Mouse (Mus musculus) gastrocnemius, postnatal 10 days (tissue): ENCODE results near the gene Auts2. TPM values are rescaled to one million over a fixed set of nuclear protein-coding genes. Genes with fewer than 3 reads are reported as not detected.
A peak's percentile ranks its signal among the peaks of the same experiment; 100 is the strongest.

ENCODE experiments used
- DNase-seq: peaks from one replicate; pipeline ENCODE4 v3.0.0; 2021; ENCODE audit warnings: mixed read lengths
- total RNA-seq, 2 experiments: library from RNA; stranded (reverse); gene quantifications; 2 replicates each; pipeline ENCODE4 v1.2.3; 2021

Gene Auts2
- total RNA-seq, 2 experiments from 2014 or later, result 36.2 to 49.1 TPM

GRCm38 (mm10) chr5:131981451-131981850 is 561.7 kb downstream of the Auts2 start:
- DNase-seq, result no peak

- DNase-seq, result no peak
Observed at GRCm38 (mm10) chr5:131978939-131979338, 564.2 kb downstream of the Auts2 start.

- DNase-seq, result no peak
Observed at GRCm38 (mm10) chr5:131977497-131977896, 565.6 kb downstream of the Auts2 start.

- DNase-seq, result no peak
Observed at GRCm38 (mm10) chr5:131971901-131972300, 571.2 kb downstream of the Auts2 start.

- DNase-seq, result no peak
Observed at GRCm38 (mm10) chr5:131965499-131965898, 577.6 kb downstream of the Auts2 start.

GRCm38 (mm10) chr5:131963565-131963964 is 579.6 kb downstream of the Auts2 start:
- DNase-seq, result no peak

GRCm38 (mm10) chr5:131961859-131962258 is 581.3 kb downstream of the Auts2 start:
- no peak for DNase-seq

- DNase-seq, result no peak
Observed at GRCm38 (mm10) chr5:131960432-131960831, 582.7 kb downstream of the Auts2 start.

GRCm38 (mm10) chr5:131956998-131957397 is 586.1 kb downstream of the Auts2 start:
- no peak for DNase-seq

GRCm38 (mm10) chr5:131956090-131956489 is 587.1 kb downstream of the Auts2 start:
- DNase-seq, result no peak

- no peak for DNase-seq
Observed at GRCm38 (mm10) chr5:131955227-131956016, 587.7 kb downstream of the Auts2 start.

- peak; percentile 5 for DNase-seq
Observed at GRCm38 (mm10) chr5:131948571-131949151, 594.5 kb downstream of the Auts2 start.

GRCm38 (mm10) chr5:131946801-131947200 is 596.3 kb downstream of the Auts2 start:
- no peak for DNase-seq

- no peak for DNase-seq
Observed at GRCm38 (mm10) chr5:131944761-131945160, 598.4 kb downstream of the Auts2 start.

- DNase-seq, result no peak
Observed at GRCm38 (mm10) chr5:131928696-131929095, 614.4 kb downstream of the Auts2 start.

GRCm38 (mm10) chr5:131922759-131923158 is 620.4 kb downstream of the Auts2 start:
- DNase-seq, result no peak

GRCm38 (mm10) chr5:131922118-131922517 is 621.0 kb downstream of the Auts2 start:
- no peak for DNase-seq

- no peak for DNase-seq
Observed at GRCm38 (mm10) chr5:131919983-131920777, 623.0 kb downstream of the Auts2 start.

GRCm38 (mm10) chr5:131916791-131917403 is 626.2 kb downstream of the Auts2 start:
- DNase-seq, result no peak

- DNase-seq, result no peak
Observed at GRCm38 (mm10) chr5:131913562-131913961, 629.6 kb downstream of the Auts2 start.

GRCm38 (mm10) chr5:131912983-131913382 is 630.2 kb downstream of the Auts2 start:
- no peak for DNase-seq

GRCm38 (mm10) chr5:131906313-131906712 is 636.8 kb downstream of the Auts2 start:
- no peak for DNase-seq

GRCm38 (mm10) chr5:131904478-131904877 is 638.7 kb downstream of the Auts2 start:
- no peak for DNase-seq
